Mouse (Mus musculus) layer of hippocampus, postnatal 36 days (tissue): Measurements from ENCODE around the gene Adamts15. TPM values are rescaled to one million over a fixed set of nuclear protein-coding genes. Genes with fewer than 3 reads are reported as not detected.

Source experiments
- DNase-seq, 2 experiments: peaks; one replicate each; pipeline ENCODE4 v3.0.0; 2022
- total RNA-seq, 2 experiments: library from RNA; stranded (reverse); gene quantifications; 2 replicates each; pipeline ENCODE4 v1.2.3; 2021

Gene Adamts15
- total RNA-seq, result 1 to 10 TPM; 4.1 to 4.5 TPM

- DNase-seq, result peak; percentile 27 to 37
These were observed at the start of gene Adamts15 for GRCm38 (mm10) chr9:30922197-30922894. TSS of gene Adamts15 (minus strand) at chr9:30922452.

GRCm38 (mm10) chr9:30971967-30972366 lies 49.7 kb upstream of the Adamts15 start:
- DNase-seq, result no peak

- DNase-seq, result no peak
These were observed 47.7 kb upstream of the Adamts15 start for GRCm38 (mm10) chr9:30970001-30970400.

GRCm38 (mm10) chr9:30968130-30968529 lies 45.9 kb upstream of the Adamts15 start:
- no peak for DNase-seq

- no peak for DNase-seq
These were observed 44.6 kb upstream of the Adamts15 start for GRCm38 (mm10) chr9:30966881-30967280.

- DNase-seq, result peak; percentile 25 to 46
These were observed 42.4 kb upstream of the Adamts15 start for GRCm38 (mm10) chr9:30964685-30965084.

GRCm38 (mm10) chr9:30963780-30964179 lies 41.5 kb upstream of the Adamts15 start:
- no peak for DNase-seq

GRCm38 (mm10) chr9:30955246-30955645 lies 33.0 kb upstream of the Adamts15 start:
- DNase-seq, result no peak

GRCm38 (mm10) chr9:30953287-30953686 lies 31.0 kb upstream of the Adamts15 start:
- DNase-seq, result no peak

- no peak for DNase-seq
These were observed 29.2 kb upstream of the Adamts15 start for GRCm38 (mm10) chr9:30951461-30951860.

GRCm38 (mm10) chr9:30950592-30950991 lies 28.3 kb upstream of the Adamts15 start:
- no peak for DNase-seq

GRCm38 (mm10) chr9:30949971-30950370 lies 27.7 kb upstream of the Adamts15 start:
- no peak for DNase-seq

GRCm38 (mm10) chr9:30949422-30949821 lies 27.2 kb upstream of the Adamts15 start:
- no peak for DNase-seq

GRCm38 (mm10) chr9:30945276-30945675 lies 23.0 kb upstream of the Adamts15 start:
- no peak for DNase-seq

GRCm38 (mm10) chr9:30944234-30944633 lies 22.0 kb upstream of the Adamts15 start:
- DNase-seq, result no peak

GRCm38 (mm10) chr9:30943341-30943740 lies 21.1 kb upstream of the Adamts15 start:
- DNase-seq, result no peak

GRCm38 (mm10) chr9:30942512-30943313 lies 20.5 kb upstream of the Adamts15 start, which contains the start of gene Adamts8:
TSS of gene Adamts8 (plus strand) at chr9:30942562.
- DNase-seq, result peak; percentile 37 to 46

GRCm38 (mm10) chr9:30940328-30940727 lies 18.1 kb upstream of the Adamts15 start:
- peak; percentile 86 to 90 for DNase-seq

GRCm38 (mm10) chr9:30936674-30937438 lies 14.6 kb upstream of the Adamts15 start:
- DNase-seq, result peak; percentile 31 to 45

GRCm38 (mm10) chr9:30934827-30935226 lies 12.6 kb upstream of the Adamts15 start:
- DNase-seq, result no peak

- DNase-seq, result no peak
These were observed 10.1 kb upstream of the Adamts15 start for GRCm38 (mm10) chr9:30932346-30932745.

GRCm38 (mm10) chr9:30928759-30929158 lies 6.5 kb upstream of the Adamts15 start:
- DNase-seq, result no peak
